Mouse (Mus musculus) ES-E14 (cell line): ENCODE results near the gene Mrpl54. TPM values are rescaled to one million over a fixed set of nuclear protein-coding genes. Genes with fewer than 3 reads are reported as not detected.

ENCODE experiments used
- DNase-seq: peaks from one replicate; pipeline ENCODE4 v3.0.0-alpha.2; 2013; ENCODE audit warnings: low read depth, low spot score
- H3K27ac ChIP-seq: 2 replicates; pipeline ENCODE4 v1.5.1; 2012; ENCODE audit warnings: low read depth, mild to moderate bottlenecking, low read length, moderate library complexity, mixed read lengths; ENCODE audit not compliant: poor library complexity, insufficient read depth, severe bottlenecking
- H3K36me3 ChIP-seq: 2 replicates; pipeline ENCODE4 v1.6.1; 2012; ENCODE audit warnings: mild to moderate bottlenecking, low read length, moderate library complexity, mixed read lengths; ENCODE audit not compliant: control insufficient read depth, poor library complexity, insufficient read depth, severe bottlenecking
- H3K4me1 ChIP-seq, 2 experiments: fragments of 150-350 bp in 1 of 2; sonication (generic) in 1 of 2; 2 replicates each; pipeline ENCODE4 v1.6.1; 2012; ENCODE audit warnings: low read length in 2 of 2, mild to moderate bottlenecking in 1 of 2, mixed read lengths in 1 of 2; ENCODE audit not compliant: control insufficient read depth in 2 of 2, insufficient read depth in 2 of 2, poor library complexity in 1 of 2
- H3K4me3 ChIP-seq, 2 experiments: fragments of 150-350 bp in 1 of 2; sonication (generic) in 1 of 2; 2 replicates each; pipeline ENCODE4 v1.5.1; 2012; ENCODE audit warnings: low read length in 2 of 2, low read depth in 1 of 2, mild to moderate bottlenecking in 1 of 2, mixed read lengths in 1 of 2; ENCODE audit not compliant: insufficient read depth in 1 of 2, poor library complexity in 1 of 2, severe bottlenecking in 1 of 2
- H3K9ac ChIP-seq: 2 replicates; pipeline ENCODE4 v1.6.1; 2012; ENCODE audit warnings: low read depth, mild to moderate bottlenecking, low read length, mixed read lengths; ENCODE audit not compliant: poor library complexity, insufficient read depth, severe bottlenecking
- H3K9me3 ChIP-seq: fragments of 150-350 bp; sonication (generic); 2 replicates; pipeline ENCODE4 v1.6.1; 2012; ENCODE audit warnings: low read depth, mild to moderate bottlenecking, low read length; ENCODE audit not compliant: control insufficient read depth, insufficient read depth
- CHD2 ChIP-seq: IDR thresholded peaks from 2 replicates; pipeline ENCODE4 v1.6.1; 2014; ENCODE audit warnings: mild to moderate bottlenecking, low read depth, low read length, inconsistent platforms
- HCFC1 ChIP-seq: IDR thresholded peaks from 2 replicates; pipeline ENCODE4 v1.6.1; 2012; ENCODE audit warnings: low read length, inconsistent platforms, borderline replicate concordance; ENCODE audit not compliant: insufficient read depth
- MAFK ChIP-seq: IDR thresholded peaks from 2 replicates; pipeline ENCODE4 v1.6.1; 2014; ENCODE audit warnings: mild to moderate bottlenecking, low read depth, low read length, inconsistent platforms; ENCODE audit not compliant: insufficient read depth
- ZC3H11A ChIP-seq: IDR thresholded peaks from 2 replicates; pipeline ENCODE4 v1.6.1; 2012; ENCODE audit warnings: low read depth, mild to moderate bottlenecking, inconsistent platforms, low read length, borderline replicate concordance
- ZNF384 ChIP-seq: IDR thresholded peaks from 2 replicates; pipeline ENCODE4 v1.6.1; 2012; ENCODE audit warnings: low read depth, low read length, inconsistent platforms
- in situ Hi-C, 2 experiments: fragments of 600-800 bp; cut with MboI; formaldehyde crosslinking; loops; one replicate each; pipeline ENCODE4 v1.15.1; 2025; ENCODE audit warnings: low sequenced_read_pairs in 2 of 2, inconsistent platforms in 1 of 2; ENCODE audit not compliant: unreplicated experiment in 2 of 2
- total RNA-seq: library from RNA; depleted of rRNA; stranded (reverse); fragments of 300-350 nt; gene quantifications from 2 replicates; pipeline ENCODE4 v1.2.3, GENCODE M21; 2012

Gene Mrpl54
- total RNA-seq, 1 experiment = 138 TPM

- Histone ChIP-seq H3K4me3 (no peak overlapping the region), H3K36me3 (no peaks in the 10 kb centered on the region), H3K9ac (no peak overlapping the region), H3K9me3 (no peaks in the 10 kb centered on the region), H3K27ac (no peak overlapping the region), H3K4me1 (peaks cover 4 to 32% of the 10 kb centered on the region in 2 experiments)
- in situ Hi-C loops = no loop called here
- no peak for DNase-seq
- no peak for TF ChIP-seq HCFC1
- TF ChIP-seq ZC3H11A = no peak
Measured at GRCm38 (mm10) chr10:81289811-81290210, 23.1 kb upstream of the Mrpl54 start.

- DNase-seq = peak; percentile 78
- Histone ChIP-seq H3K4me1 (peaks cover 4 to 30% of the 10 kb centered on the region in 2 experiments), H3K4me3 (no peak overlapping the region), H3K36me3 (no peaks in the 10 kb centered on the region), H3K27ac (no peak overlapping the region), H3K9me3 (no peaks in the 10 kb centered on the region), H3K9ac (no peak overlapping the region)
- in situ Hi-C loops = no loop called here
- TF ChIP-seq HCFC1 (no peak), ZC3H11A (peak; percentile 18; the same call in 1 of the 2 replicates), ZNF384 (no peak), CHD2 (no peak)
Measured at GRCm38 (mm10) chr10:81289278-81289677, 22.5 kb upstream of the Mrpl54 start.

- in situ Hi-C loops = no loop called here
- H3K27ac ChIP-seq = no peak overlapping the region
- H3K4me1 ChIP-seq = peaks cover 4 to 29% of the 10 kb centered on the region in 2 experiments
- no peaks in the 10 kb centered on the region for H3K9me3 ChIP-seq
- H3K36me3 ChIP-seq = no peaks in the 10 kb centered on the region
- DNase-seq = peak; percentile 76
- no peak overlapping the region for H3K9ac ChIP-seq
- TF ChIP-seq MAFK (no peak), ZNF384 (no peak), ZC3H11A (no peak), HCFC1 (no peak), CHD2 (no peak)
- H3K4me3 ChIP-seq = peak overlapping the region; percentile 21 to 47; a peak in 3 of 4 replicates
Measured at GRCm38 (mm10) chr10:81288601-81289000, 21.9 kb upstream of the Mrpl54 start.

GRCm38 (mm10) chr10:81287513-81288157 lies 20.9 kb upstream of the Mrpl54 start:
- in situ Hi-C loops = no loop called here
- Histone ChIP-seq H3K36me3 (no peaks in the 10 kb centered on the region), H3K4me1 (peaks cover 4 to 33% of the 10 kb centered on the region in 2 experiments), H3K9me3 (no peaks in the 10 kb centered on the region), H3K27ac (no peak overlapping the region), H3K4me3 (peak overlapping the region in 1 of 2 experiments; percentile 47; a peak in 2 of 4 replicates), H3K9ac (no peak overlapping the region)
- DNase-seq = peak; percentile 77
- no peak for TF ChIP-seq CHD2
- no peak for TF ChIP-seq HCFC1
- TF ChIP-seq MAFK = no peak
- TF ChIP-seq ZNF384 = no peak
- no peak for TF ChIP-seq ZC3H11A
